Mouse (Mus musculus) adipocyte (in vitro differentiated cells): Measurements from ENCODE around the gene Pwwp2a.

ENCODE experiments used
- DNase-seq: peaks from one replicate; pipeline ENCODE4 v3.0.0-alpha.2; 2016; ENCODE audit warnings: low spot score

The Pwwp2a gene

GRCm38 (mm10) chr11:43681472-43682414 lies at the start of gene Pwwp2a:
Gene Pwwp2a (plus strand): TSS chr11:43681998.
- peak; percentile 100 for DNase-seq

GRCm38 (mm10) chr11:43632566-43632965 lies 49.2 kb upstream of the Pwwp2a start:
- no peak for DNase-seq

- no peak for DNase-seq
Observed at GRCm38 (mm10) chr11:43633165-43633564, 48.6 kb upstream of the Pwwp2a start.

GRCm38 (mm10) chr11:43633658-43634401 lies 48.0 kb upstream of the Pwwp2a start:
- no peak for DNase-seq

GRCm38 (mm10) chr11:43636761-43637160 lies 45.0 kb upstream of the Pwwp2a start:
- DNase-seq = no peak

GRCm38 (mm10) chr11:43638486-43638885 lies 43.3 kb upstream of the Pwwp2a start:
- DNase-seq = no peak

- DNase-seq = peak; percentile 87
Observed at GRCm38 (mm10) chr11:43643180-43643591, 38.6 kb upstream of the Pwwp2a start.

- no peak for DNase-seq
Observed at GRCm38 (mm10) chr11:43645286-43645685, 36.5 kb upstream of the Pwwp2a start.

GRCm38 (mm10) chr11:43653051-43653475 lies 28.7 kb upstream of the Pwwp2a start:
- no peak for DNase-seq

GRCm38 (mm10) chr11:43656464-43656863 lies 25.3 kb upstream of the Pwwp2a start:
- DNase-seq = no peak

GRCm38 (mm10) chr11:43658010-43658409 lies 23.8 kb upstream of the Pwwp2a start:
- DNase-seq = no peak

GRCm38 (mm10) chr11:43667038-43667745 lies 14.6 kb upstream of the Pwwp2a start:
- no peak for DNase-seq

- peak; percentile 24 for DNase-seq
Observed at GRCm38 (mm10) chr11:43682415-43683217, 818 bp downstream of the Pwwp2a start.

- DNase-seq = no peak
Observed at GRCm38 (mm10) chr11:43688850-43689249, 7.1 kb downstream of the Pwwp2a start.

GRCm38 (mm10) chr11:43696623-43697022 lies 14.8 kb downstream of the Pwwp2a start:
- no peak for DNase-seq

GRCm38 (mm10) chr11:43698621-43699020 lies 16.8 kb downstream of the Pwwp2a start:
- DNase-seq = no peak

GRCm38 (mm10) chr11:43700291-43700690 lies 18.5 kb downstream of the Pwwp2a start:
- DNase-seq = no peak

GRCm38 (mm10) chr11:43703552-43703951 lies 21.8 kb downstream of the Pwwp2a start:
- no peak for DNase-seq

- no peak for DNase-seq
Observed at GRCm38 (mm10) chr11:43705751-43706150, 24.0 kb downstream of the Pwwp2a start.

- no peak for DNase-seq
Observed at GRCm38 (mm10) chr11:43708409-43708808, 26.6 kb downstream of the Pwwp2a start.

GRCm38 (mm10) chr11:43712178-43712577 lies 30.4 kb downstream of the Pwwp2a start:
- DNase-seq = no peak
